Mouse (Mus musculus) heart, adult 9 months (tissue): ENCODE results near the gene Rdx.

Experiments used
- DNase-seq, 2 experiments: peaks; one replicate each; pipeline ENCODE4 v3.0.0; 2022; ENCODE audit warnings: low spot score in 2 of 2

Rdx gene

DNA sequence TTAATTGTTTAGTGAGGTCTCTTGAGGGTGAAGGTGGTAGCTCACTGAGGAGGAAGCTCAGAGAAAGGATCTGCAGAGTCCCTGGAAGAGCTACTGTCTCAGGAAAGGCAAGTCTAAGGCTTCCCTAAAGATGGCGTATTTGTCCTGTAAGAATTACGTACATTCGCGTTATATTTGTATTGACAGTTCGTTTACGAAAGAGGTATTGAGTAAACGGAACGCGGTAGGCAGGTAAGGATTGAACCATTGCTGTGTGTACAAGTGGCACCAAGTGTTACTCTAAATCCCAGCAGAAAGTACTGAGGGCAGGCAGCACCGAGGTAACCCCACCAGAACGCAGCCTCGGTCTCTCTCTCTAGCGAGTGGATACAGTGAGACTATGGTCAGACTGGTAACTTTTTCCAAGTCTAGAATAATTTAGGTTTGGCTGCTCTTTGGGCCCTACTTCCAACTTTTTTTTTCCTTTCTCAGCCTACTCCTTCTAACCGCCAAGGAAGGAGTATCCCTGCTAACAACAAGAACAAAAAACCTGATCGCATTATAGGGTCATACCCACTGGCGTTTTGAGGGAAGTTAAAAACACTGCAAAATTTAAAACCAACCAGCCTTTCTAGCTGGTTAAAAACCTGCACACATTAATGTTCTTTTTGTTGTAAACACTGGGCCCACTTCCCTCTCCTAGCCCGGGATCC, at the start of gene Rdx:
Gene Rdx, plus strand, starts transcription at position 45 of the 692 bp plus-strand sequence.
- DNase-seq: no peak

- DNase-seq: no peak
Observed at GRCm38 (mm10) chr9:52003501-52003900, 43.5 kb upstream of the Rdx start.

DNA sequence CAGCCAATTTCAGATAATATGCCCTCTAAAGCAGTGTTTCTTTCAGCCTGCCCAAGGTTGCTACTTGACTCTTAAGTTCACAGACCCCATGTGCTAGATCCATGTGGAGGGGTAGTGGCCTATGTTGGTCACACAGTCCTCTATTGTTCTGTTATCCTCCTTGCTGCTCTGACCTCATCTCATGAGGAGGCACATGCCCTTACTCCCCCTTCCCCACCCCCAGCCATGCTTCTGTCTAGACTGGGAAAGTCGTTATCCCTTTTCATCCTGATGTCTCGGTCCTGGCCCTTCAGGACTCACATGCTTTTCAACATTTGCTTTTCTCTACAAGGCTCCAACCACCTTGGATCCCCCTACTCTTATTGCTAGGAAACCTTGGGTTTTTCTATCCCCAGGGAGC, 39.6 kb upstream of the Rdx start:
- DNase-seq: no peak

DNA sequence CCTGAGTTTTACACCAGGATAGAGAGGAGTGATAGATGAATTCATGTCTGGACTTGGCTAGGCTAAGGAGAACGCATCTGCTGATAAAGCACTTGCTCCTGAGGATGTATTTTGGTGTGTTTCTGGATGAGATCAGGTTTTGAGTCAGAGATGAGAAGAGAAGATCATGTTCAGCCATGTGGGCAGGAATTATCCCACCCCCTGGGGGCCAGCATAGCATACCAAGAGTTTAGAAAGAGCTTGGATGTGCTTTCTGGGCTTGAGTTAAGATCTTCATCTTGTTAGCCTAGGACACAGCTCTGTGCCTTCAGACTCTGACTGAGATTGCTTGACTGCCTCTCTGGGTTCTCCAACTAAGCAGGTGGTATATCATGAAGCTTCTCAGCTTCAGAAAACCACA, 38.5 kb upstream of the Rdx start:
- DNase-seq: no peak

DNA sequence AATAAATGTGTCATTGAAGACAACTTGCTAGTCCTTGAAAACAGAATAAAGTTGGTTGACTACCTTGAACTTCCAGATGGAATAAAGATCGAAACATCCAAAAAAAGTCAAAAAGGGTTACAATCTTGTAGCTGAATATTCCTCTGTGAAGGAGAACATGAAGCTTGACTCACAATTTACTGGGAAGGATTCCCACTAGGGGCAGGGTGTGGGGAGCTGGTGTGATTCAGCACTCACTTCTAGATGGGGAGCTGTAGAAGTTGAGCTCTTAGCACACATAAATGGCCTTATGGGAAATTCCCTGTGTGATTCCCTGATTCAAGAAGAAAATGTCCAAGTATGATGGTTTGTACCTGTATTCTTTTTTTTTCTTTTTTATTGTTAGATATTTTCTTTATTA, 34.7 kb upstream of the Rdx start:
- DNase-seq: no peak

DNA sequence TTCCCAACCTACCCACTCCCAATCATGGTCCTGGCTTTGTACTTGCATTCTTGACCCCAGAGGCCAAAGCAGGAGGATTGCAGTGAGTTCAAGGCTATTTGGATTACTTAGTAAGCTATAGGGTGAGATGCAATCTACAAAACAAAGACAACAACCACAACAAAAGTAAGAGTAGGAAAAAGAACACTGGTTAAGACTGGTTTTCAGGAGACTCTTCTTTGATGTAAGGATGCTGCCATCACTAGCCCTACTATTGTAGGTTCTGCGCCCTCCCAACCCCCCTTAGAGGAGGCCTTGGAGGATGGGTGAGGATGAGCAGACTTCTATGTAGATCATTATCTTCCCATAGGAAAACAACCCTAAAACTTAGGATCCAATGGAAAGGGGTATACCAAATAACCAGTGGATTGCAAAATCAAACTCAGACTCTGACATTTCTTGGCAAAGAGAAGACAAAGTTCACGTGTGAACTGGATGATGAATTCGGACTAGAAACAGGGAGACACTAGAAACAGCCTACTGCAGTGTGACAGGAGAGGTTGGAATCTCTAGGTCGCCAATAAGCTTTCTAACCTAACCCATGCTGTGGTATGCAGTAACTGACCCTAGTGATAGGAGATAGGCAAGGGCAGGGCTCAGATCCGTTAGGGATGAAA, 34.1 kb upstream of the Rdx start:
- DNase-seq: no peak

DNA sequence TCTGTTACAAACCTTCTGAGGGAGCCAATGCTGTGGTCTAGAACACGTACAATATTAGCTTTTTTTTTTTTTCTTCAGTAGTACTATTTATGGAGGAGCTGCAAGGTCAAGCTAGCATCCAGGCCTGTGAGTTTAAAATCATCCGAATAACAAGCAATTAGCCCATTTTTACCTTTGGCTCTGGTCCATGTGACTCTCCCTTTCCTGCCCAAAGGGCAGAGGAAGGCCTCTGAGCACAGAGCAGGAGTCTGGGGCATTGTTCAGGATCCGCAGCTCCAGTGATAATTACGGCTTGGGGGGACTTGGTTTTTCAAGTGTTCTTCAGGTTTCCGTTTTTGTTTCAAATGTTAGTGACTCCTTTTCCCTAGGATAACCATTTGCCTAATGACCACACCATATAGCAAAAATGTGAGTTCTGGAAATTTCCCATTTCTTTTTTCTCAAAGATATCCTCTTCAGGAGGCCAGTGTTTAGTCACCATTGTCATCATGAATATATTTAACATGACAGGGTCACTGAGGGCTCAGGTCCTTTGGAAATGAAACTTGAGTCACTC, 33.0 kb upstream of the Rdx start:
- peak; percentile 47 to 59 for DNase-seq

DNA sequence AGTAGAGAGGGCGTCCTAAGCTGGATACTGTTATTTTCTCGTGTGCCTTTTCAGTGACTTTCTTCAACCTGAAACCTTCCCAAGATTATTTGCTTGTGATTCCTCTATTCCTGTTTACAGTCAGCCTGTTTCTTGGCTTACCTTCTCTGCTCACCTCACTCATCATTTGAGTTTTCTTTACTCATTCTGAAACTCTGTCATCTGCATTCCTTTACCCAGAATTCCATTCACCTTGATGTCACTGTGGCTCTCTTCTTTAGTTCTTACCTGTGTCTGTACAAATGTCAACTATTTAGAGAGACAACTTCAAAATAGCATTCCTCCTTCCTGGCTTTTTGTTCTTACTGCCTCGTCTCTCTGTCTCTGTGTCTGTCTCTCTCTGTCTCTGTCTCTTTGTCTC, 29.9 kb upstream of the Rdx start:
- DNase-seq: no peak

- DNase-seq: no peak
Observed at GRCm38 (mm10) chr9:52017824-52018223, 29.1 kb upstream of the Rdx start.

- DNase-seq: no peak
Observed at GRCm38 (mm10) chr9:52018505-52018904, 28.5 kb upstream of the Rdx start.

GRCm38 (mm10) chr9:52027257-52028020, 19.5 kb upstream of the Rdx start:
- peak; percentile 67 to 70 for DNase-seq

DNA sequence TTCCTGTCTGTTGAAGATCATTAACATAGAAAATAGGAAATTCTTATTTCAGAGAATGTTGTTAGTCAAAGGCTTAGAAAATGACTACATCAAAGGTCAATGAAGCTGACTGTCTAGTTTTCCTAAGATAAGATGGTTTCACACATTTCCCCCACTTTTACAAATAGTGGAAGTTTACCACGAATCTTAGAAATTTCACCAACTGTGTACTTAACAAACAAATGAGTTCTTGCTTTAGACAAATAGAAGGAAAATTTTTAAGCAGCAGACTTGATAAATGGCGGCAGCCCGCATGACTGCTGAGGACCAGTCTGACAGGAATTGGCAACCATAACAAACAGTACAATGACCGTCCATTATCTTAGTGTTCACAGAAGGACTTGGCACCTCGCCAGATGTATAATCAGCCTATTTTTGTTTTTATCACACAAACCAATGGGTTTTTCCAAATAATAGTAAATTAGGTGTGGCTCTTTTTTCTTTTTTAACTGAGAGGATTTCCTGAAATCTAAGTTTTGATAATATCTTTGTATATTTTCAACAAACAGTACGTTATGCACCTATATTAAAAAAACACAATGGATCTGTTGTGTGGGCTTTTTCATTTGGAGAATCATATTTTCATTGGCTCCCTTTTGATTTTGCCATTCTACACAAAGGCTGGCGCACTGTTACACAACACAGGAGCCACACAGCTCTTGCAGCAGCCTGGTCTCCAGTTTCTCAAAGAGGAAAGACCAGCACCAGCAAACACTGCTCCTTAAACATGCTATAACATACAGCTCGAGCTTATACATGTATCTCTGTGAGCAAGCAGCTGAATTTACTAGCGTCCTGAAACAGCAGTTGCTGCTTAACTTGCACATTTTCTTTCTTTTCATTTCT, 18.2 kb upstream of the Rdx start:
- peak; percentile 35 to 60 for DNase-seq

- DNase-seq: no peak
Observed at GRCm38 (mm10) chr9:52031501-52031900, 15.5 kb upstream of the Rdx start.

DNA sequence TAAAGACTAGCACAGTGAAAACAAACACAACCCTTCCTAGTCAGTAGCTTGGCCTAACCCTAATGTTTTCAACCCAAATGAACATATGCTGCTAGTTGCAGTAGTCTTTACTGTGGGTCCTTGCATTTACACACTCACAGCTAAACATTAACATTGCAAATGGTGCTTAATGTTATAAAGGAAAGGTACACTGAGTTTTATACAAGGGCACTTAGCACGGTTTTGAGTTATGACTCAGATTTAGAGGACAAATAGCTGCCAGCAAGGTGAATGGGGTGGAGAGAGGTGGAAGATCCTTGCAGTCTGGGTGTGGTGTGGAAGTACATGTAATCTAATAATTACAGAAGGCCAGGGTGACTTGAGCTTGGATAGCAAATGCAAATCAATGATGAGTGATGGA, 9.5 kb upstream of the Rdx start:
- no peak for DNase-seq

DNA sequence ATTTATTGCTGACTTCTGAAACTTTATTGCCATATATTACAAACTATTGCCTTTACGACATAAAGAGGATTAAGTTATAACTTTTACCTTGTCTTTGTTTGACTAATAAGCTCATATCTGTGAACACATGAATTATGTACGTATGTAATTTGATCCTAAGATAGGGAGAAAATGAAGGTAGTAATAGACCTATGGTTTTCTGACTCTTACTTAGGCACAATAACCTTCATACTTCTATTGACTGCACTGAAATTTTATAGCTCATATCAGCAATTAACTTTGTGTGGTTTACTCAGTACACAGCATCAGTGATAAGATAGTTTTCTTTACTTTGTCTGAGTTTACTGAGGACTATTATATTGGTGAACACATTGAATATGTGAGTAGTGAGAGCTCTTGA, 5.3 kb upstream of the Rdx start:
- no peak for DNase-seq

- no peak for DNase-seq
Observed at GRCm38 (mm10) chr9:52046686-52047085, 287 bp upstream of the Rdx start.

- peak; percentile 86 to 87 for DNase-seq
Observed at GRCm38 (mm10) chr9:52047821-52048649, 1.1 kb downstream of the Rdx start.

GRCm38 (mm10) chr9:52048650-52049081, 1.7 kb downstream of the Rdx start:
- DNase-seq: peak; percentile 47 to 54

DNA sequence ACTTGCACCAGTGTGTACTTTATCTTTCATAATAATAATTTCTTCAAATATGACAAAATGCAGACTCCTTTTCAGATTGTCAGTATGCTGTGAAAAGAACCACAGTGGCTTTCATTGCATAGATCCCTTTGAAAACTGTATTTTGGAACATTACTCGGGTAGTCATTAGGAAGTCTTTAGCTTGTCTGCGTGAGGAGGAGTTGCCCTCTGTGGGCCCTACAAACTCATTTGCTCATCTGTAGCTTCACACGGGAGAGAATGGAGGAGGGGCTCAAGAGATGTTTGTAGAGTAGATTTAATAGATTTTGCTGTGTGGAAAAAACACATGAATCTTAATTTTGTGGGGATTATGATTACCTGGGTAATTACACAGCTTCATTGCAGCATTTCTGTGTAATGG, 2.6 kb downstream of the Rdx start:
- DNase-seq: no peak

DNA sequence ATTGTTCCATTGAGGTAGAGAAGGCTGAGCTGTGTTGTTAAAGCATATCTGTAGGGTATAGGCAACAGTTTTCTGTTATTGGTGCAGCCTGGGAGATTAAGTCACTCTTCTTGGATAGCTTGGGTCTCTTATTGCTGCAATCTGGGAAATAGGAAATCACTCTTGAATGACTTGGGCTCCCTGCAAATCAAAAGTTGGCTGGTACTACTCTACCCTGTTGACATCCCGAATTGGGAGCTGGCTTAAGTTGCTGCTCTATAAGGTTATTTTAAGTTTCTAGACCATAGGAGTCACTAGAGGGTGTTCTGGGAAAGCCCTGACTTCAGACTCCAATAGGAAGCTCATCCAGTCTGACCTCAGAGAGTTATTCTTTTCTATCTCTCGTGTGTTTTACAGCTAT, 3.4 kb downstream of the Rdx start:
- DNase-seq: no peak

GRCm38 (mm10) chr9:52052221-52052620, 5.2 kb downstream of the Rdx start:
- no peak for DNase-seq
